Mouse (Mus musculus): ENCODE data around the gene Olfr589.
"Not testable (repeated sequence)": the region's sequence is repeated elsewhere in the genome, so short reads cannot be mapped to it uniquely, and the experiment has no call there.

The Olfr589 gene

GRCm38 (mm10) chr7:103156256-103156655 lies at the start of gene Olfr589:
Gene Olfr589, minus strand, starts transcription at chr7:103156356.
- DNase-seq (ENCODE audit: low read depth, low spot score): no peak

- not testable (repeated sequence) for DNase-seq (ENCODE audit: low read depth, low spot score)
Observed at GRCm38 (mm10) chr7:103184503-103184902, 28.3 kb upstream of the Olfr589 start, which contains the start of gene Olfr592. Gene Olfr592, plus strand, starts transcription at chr7:103184803.

GRCm38 (mm10) chr7:103178240-103178639 lies 22.1 kb upstream of the Olfr589 start, which contains the start of gene Olfr591:
Gene Olfr591, minus strand, starts transcription at chr7:103178340.
- DNase-seq (ENCODE audit: low read depth, low spot score): no peak

GRCm38 (mm10) chr7:103169697-103170096 lies 13.5 kb upstream of the Olfr589 start:
- DNase-seq (ENCODE audit: low read depth, low spot score): no peak

GRCm38 (mm10) chr7:103140579-103140978 lies 15.6 kb downstream of the Olfr589 start, which contains the start of gene Olfr588-ps1:
Gene Olfr588-ps1, plus strand, starts transcription at chr7:103140879.
- DNase-seq (ENCODE audit: low read depth, low spot score): no peak

- DNase-seq (ENCODE audit: low read depth, low spot score): no peak
Observed at GRCm38 (mm10) chr7:103125538-103125937, 30.6 kb downstream of the Olfr589 start, which contains the start of gene Olfr586. Gene Olfr586, minus strand, starts transcription at chr7:103125638.

GRCm38 (mm10) chr7:103119406-103119805 lies 36.8 kb downstream of the Olfr589 start:
- DNase-seq (ENCODE audit: low read depth, low spot score): no peak

Data from skeletal muscle tissue, adult 2 months (tissue).